Mouse (Mus musculus): Measurements from ENCODE around the gene Cdr2l. TPM values are rescaled to one million over a fixed set of nuclear protein-coding genes. Genes with fewer than 3 reads are reported as not detected.
A peak's percentile ranks its signal among the peaks of the same experiment; 100 is the strongest.
"Not testable (repeated sequence)": the region's sequence is repeated elsewhere in the genome, so short reads cannot be mapped to it uniquely, and the experiment has no call there.

The Cdr2l gene
- polyA plus RNA-seq, 1 experiment from 2014 or later = 24.1 TPM

DNA sequence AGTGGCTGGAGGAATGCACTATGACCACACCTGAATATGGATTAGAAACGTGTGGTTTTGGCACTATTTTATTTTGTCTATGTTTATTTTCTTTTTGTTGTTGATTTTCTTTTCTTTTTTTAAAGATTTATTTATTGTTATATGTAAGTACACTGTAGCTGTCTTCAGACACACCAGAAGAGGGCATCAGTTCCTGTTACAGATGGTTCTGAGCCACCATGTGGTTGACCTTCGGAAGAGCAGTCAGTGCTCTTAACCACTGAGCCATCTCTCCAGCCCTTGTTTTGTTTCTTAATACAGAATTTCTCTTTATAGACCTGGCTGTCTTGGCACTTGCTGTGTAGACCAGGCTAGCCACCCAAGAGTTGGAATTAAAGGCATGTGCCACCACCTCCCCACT, 9.0 kb upstream of the Cdr2l start:
- 54% methylated on average over 2 of the region's 2 CpGs for WGBS
- no peaks in the 10 kb centered on the region for H3K36me3 ChIP-seq
- H3K4me2 ChIP-seq = no peak overlapping the region
- no peak overlapping the region for H3K27ac ChIP-seq (replicated peaks)
- no peaks in the 10 kb centered on the region for H3K9me3 ChIP-seq
- no peak overlapping the region for H3K9ac ChIP-seq
- H3K4me1 ChIP-seq (replicated peaks) = peaks cover 17% of the 10 kb centered on the region
- no peak for ATAC-seq (ENCODE audit: low read depth)
- H3K27me3 ChIP-seq = peaks cover 60% of the 10 kb centered on the region
- no peak overlapping the region for H3K4me3 ChIP-seq

DNA sequence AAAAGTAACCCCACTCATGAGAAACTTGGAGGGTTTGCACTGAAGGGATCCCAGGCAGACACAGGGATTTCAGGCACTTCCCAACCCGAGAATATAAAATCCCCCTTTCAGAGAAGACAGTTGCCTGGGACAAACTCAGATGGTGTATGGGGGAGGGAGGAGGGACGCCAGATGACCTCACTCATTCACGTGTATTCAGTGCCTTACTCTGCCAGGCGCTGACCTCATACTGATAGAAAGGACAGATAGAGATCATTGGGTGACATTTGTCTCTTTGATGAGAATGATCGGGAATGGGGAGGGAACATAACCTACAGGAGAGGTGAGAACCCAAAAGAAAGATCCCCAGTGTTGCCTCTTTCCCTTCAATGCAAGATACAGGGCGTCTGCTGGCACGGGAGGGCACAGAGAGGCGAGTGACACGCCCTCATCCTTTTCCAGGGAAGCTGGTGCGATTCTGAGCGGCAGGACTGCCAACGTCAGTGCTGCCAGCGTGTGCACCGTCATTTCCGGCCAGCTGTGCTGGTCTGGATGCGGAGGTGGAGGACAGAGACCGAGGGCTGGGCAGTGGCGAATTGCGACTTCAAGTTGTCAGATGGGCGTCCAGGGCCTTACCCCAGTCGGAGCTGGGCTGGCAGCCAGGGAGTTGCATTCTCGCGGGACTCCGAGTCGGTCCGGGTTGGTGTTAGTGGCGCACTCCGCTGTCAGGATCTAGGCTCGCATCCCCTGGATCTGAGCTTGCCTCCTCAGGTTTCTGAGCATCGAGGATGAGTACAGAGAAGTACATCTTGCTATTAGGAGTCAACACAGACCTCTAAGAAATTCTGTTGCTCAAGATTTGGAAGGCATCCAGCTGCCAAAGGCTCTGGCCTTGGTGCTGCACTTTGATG, 7.7 kb upstream of the Cdr2l start:
- peak overlapping the region; percentile 75 for H3K9ac ChIP-seq
- H3K9me3 ChIP-seq = no peaks in the 10 kb centered on the region
- peak overlapping the region; percentile 46 for H3K4me3 ChIP-seq
- peak overlapping the region; percentile 70 for H3K4me2 ChIP-seq
- no peaks in the 10 kb centered on the region for H3K36me3 ChIP-seq
- peak; percentile 71 for ATAC-seq (ENCODE audit: low read depth)
- WGBS = 2% methylated on average over 30 of the region's 30 CpGs
- H3K27ac ChIP-seq (replicated peaks) = peak overlapping the region; percentile 57
- H3K4me1 ChIP-seq (replicated peaks) = peaks cover 16% of the 10 kb centered on the region
- H3K27me3 ChIP-seq = peaks cover 51% of the 10 kb centered on the region

DNA sequence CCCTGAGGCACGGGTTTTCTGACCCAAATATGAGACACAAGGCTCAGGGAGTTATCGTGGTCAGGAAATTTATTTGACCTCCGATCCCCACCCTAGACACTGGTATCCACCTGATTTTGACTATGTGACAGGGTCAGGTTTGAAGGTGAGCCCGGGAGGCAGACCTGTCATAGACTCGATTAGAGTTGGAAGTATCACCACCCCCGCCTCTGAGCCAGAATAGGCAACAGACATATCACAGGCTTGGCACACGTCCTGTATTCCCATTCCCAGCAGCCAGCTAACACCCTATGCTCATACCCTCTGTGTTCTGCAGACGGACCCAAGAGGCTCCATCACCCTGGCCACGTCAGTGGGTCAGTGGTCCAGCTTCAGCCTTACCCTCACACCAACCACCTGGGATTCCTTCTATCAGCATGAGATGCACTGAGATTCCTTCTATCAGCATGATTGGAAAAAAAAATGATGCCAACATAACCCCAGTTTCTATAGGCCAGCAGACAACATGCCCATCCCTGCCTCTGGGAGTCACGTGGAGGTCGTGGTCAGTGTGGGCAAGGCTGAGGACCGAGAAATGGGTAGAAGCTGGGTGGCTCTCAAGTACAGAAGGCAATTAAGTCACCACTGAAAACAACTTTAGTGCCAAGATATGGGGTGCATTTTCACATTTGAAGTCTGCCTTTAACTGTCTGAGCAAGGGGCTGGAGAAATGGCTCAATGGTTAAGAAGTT, 6.9 kb upstream of the Cdr2l start:
- Histone ChIP-seq H3K27me3 (peaks cover 45% of the 10 kb centered on the region), H3K4me2 (peak overlapping the region; percentile 70), H3K27ac (replicated peaks) (peak overlapping the region; percentile 57), H3K9me3 (no peaks in the 10 kb centered on the region), H3K36me3 (no peaks in the 10 kb centered on the region), H3K9ac (peak overlapping the region; percentile 75), H3K4me3 (peak overlapping the region; percentile 46), H3K4me1 (replicated peaks) (peaks cover 16% of the 10 kb centered on the region)
- 68% methylated on average over 12 of the region's 12 CpGs for WGBS
- peak; percentile 12; the same call in 1 of the 2 replicates for ATAC-seq (ENCODE audit: low read depth)

DNA sequence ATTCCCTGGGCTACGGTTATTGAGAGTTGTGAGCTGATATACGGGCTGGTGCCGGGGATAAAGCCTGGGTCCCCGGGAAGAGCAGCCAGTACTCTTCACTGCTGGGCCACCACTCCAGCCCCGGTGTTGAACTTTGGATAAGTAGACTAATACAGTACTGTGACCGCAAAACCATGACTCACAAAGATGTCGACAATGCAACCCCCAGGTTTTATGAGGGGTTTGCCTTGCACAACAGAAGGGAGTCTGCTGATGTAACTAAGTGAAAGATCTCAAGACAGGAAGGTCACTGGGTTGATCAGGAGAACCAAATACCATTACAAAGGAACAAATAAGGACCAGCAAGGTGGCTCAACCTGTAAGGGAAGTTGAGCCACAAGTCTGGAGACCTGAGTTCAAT, 5.0 kb upstream of the Cdr2l start:
- H3K9ac ChIP-seq = no peak overlapping the region
- no peak overlapping the region for H3K27ac ChIP-seq (replicated peaks)
- H3K9me3 ChIP-seq = no peaks in the 10 kb centered on the region
- peaks cover 19% of the 10 kb centered on the region for H3K4me1 ChIP-seq (replicated peaks)
- H3K4me3 ChIP-seq = no peak overlapping the region
- H3K27me3 ChIP-seq = peaks cover 34% of the 10 kb centered on the region
- H3K36me3 ChIP-seq = no peaks in the 10 kb centered on the region
- WGBS = 61% methylated on average over 7 of the region's 7 CpGs
- ATAC-seq (ENCODE audit: low read depth) = no peak
- H3K4me2 ChIP-seq = no peak overlapping the region

DNA sequence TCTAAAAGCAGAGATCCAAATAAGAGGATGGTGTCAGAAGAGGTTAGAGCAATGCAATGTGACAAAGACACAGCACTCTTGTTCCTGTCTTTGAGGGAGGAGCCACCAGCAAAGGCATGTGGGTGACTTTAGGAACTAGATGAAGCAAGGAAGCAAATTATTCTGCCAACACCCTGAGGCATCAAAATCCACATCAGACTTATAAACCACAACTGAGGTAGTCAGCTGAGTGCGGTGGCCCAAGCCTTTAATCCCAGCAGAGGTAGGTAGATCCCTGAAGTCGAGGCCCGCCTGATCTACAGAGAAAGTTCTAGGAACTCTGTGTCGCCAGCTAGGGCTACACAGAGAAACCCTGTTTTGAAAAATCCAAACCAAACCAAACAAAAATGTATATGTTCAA, 4.5 kb upstream of the Cdr2l start:
- no peak overlapping the region for H3K27ac ChIP-seq (replicated peaks)
- ATAC-seq (ENCODE audit: low read depth) = no peak

DNA sequence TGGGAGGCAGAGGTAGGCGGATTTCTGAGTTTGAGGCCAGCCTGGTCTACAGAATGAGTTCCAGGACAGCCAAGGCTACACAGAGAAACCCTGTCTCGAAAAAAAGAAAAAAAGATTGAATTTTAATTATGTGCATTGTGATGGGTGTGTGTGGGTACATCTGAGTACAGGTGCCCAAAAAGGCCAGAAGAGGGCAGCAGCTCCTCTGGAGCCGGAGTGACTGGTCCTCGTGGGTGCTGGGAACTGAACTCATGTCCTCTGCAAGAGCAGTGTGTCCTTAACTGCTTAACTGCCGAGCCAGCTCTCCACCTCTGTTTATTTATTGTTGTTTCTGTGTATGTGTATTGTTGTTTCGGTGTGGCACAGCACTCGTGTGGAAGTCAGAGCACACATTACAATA, 3.9 kb upstream of the Cdr2l start:
- no peak overlapping the region for H3K4me2 ChIP-seq
- no peak for ATAC-seq (ENCODE audit: low read depth)
- peaks cover 24% of the 10 kb centered on the region for H3K4me1 ChIP-seq (replicated peaks)
- no peaks in the 10 kb centered on the region for H3K9me3 ChIP-seq
- no peak overlapping the region for H3K4me3 ChIP-seq
- WGBS = 86% methylated on average over 7 of the region's 7 CpGs
- H3K27ac ChIP-seq (replicated peaks) = no peak overlapping the region
- no peak overlapping the region for H3K9ac ChIP-seq
- no peaks in the 10 kb centered on the region for H3K36me3 ChIP-seq
- peaks cover 26% of the 10 kb centered on the region for H3K27me3 ChIP-seq

More for the DNA sequence above, 4.5 kb upstream of the Cdr2l start:
- Histone ChIP-seq H3K9ac (no peak overlapping the region), H3K4me1 (replicated peaks) (peaks cover 19% of the 10 kb centered on the region), H3K4me3 (no peak overlapping the region), H3K27me3 (peaks cover 30% of the 10 kb centered on the region), H3K4me2 (no peak overlapping the region), H3K36me3 (no peaks in the 10 kb centered on the region), H3K9me3 (no peaks in the 10 kb centered on the region)
- WGBS = 87% methylated on average over 4 of the region's 4 CpGs

DNA sequence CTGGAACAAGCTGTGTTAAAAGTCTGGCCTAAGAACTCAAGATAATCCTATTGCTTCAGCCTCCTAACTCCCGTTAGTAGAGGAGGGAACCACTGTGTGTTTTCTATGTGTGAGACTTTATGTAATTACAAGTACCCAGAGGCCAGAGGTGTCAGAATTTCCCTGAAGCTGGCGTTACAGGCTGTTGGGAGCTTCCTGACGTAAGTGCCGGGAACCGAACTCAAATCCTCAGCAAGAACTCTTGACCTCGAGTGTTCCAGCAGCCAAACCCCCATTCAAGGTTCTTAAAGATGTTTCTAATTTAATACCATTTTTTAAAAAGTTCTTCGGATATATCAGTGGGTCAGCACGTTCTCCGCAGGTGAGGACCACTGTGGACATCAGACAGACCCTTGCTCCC, 440 bp upstream of the Cdr2l start:
- H3K4me1 ChIP-seq (replicated peaks) = peaks cover 43% of the 10 kb centered on the region
- no peaks in the 10 kb centered on the region for H3K9me3 ChIP-seq
- WGBS = 19% methylated on average over 9 of the region's 9 CpGs
- peak overlapping the region; percentile 86 for H3K4me3 ChIP-seq
- peak overlapping the region; percentile 97; the same call in 1 of the 2 replicates for H3K27ac ChIP-seq (replicated peaks)
- H3K27me3 ChIP-seq = no peaks in the 10 kb centered on the region; the same call in 1 of the 2 replicates
- no peaks in the 10 kb centered on the region for H3K36me3 ChIP-seq
- no peak for ATAC-seq (ENCODE audit: low read depth)
- H3K9ac ChIP-seq = no peak overlapping the region
- peak overlapping the region; percentile 93 for H3K4me2 ChIP-seq

DNA sequence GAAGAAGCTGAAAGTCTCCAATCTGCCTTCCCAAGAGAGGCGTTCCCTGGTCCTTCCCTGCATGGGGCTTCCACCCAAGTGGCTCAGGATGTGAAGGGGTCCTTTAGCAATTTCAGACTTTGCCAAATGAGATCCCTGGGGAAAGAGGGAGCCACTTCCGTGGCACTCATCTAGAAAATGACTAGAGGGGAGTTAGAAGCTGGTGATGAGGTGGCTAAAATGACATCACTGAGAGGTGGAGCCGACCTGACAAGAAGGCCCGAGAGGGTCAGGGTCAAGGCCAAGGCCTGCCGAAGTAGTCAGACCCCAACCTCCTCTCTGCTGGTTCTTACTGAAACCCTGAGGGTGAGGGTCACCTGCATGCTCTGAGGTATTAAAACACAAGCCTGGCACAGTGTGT, 1.2 kb downstream of the Cdr2l start:
- 9% methylated on average over 5 of the region's 5 CpGs for WGBS
- no peak for ATAC-seq (ENCODE audit: low read depth)
- H3K4me2 ChIP-seq = peak overlapping the region; percentile 93

DNA sequence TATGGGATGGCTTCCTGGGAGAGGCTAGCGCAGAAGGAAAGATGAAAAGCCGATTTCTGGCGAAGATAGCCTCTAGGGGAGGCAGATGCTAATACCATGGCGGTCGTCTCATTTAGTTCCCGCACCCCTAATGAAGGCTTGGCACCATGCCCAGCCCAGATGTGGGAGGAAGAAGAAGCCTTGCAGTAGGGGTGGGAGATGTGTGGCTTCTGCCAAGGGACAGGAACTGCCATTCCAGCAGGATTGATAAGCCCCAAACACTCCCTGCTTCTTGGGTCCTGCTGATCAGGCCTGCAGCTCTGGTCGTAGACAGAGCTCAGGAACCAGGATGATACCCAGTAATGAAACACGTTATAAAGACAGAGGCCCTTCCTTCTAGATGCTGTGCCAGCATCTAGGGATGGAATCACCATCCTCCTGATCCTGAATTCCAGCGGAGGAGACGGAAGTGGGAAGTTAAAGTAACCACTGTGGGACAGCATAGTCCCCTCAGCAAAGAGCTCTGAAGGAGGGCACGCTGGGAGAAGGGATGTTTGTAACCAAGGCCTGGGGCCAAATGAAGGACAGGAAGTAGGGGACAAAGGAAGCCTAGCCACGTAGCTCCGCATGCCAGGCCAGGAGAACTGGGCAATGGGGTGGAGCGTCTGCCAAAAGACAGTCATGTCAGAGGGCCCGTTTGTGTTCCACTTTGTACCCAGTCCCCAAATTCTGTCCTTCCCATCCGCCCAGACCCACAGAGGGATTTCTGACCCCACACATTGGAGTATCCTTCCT, 2.2 kb downstream of the Cdr2l start:
- peak overlapping the region; percentile 93 for H3K4me2 ChIP-seq
- peak; percentile 6; the same call in 1 of the 2 replicates for ATAC-seq (ENCODE audit: low read depth)
- peak overlapping the region; percentile 86 for H3K4me3 ChIP-seq
- WGBS = 35% methylated on average over 16 of the region's 16 CpGs
- no peaks in the 10 kb centered on the region for H3K27me3 ChIP-seq
- H3K27ac ChIP-seq (replicated peaks) = peak overlapping the region; percentile 97
- no peaks in the 10 kb centered on the region for H3K9me3 ChIP-seq
- peak overlapping the region; percentile 96 for H3K9ac ChIP-seq
- H3K36me3 ChIP-seq = no peaks in the 10 kb centered on the region
- H3K4me1 ChIP-seq (replicated peaks) = peaks cover 55% of the 10 kb centered on the region

More for the DNA sequence above, 1.2 kb downstream of the Cdr2l start:
- H3K27ac ChIP-seq (replicated peaks) = peak overlapping the region; percentile 97
- no peaks in the 10 kb centered on the region for H3K36me3 ChIP-seq
- no peaks in the 10 kb centered on the region for H3K9me3 ChIP-seq
- peaks cover 55% of the 10 kb centered on the region for H3K4me1 ChIP-seq (replicated peaks)
- H3K4me3 ChIP-seq = peak overlapping the region; percentile 86
- peak overlapping the region; percentile 96 for H3K9ac ChIP-seq
- no peaks in the 10 kb centered on the region for H3K27me3 ChIP-seq

DNA sequence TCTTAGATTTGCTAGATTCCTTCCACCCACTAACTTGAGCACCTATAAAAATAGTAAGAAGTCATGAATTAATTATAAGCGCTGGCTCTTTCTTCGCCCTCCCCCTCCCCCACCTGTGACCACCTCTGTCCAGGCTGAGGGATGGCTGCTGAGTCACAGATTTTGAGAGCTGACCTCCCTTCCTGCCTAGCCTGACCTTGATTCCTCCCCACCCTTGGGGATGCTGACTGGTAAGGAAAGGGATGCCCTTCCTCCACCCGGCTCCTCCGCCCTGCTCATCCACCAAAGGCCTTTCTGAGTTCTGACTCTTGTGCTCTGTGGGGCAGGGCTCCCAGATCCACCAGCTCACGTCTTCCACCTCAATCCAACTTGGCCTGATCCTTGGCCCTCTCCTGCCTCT, 2.9 kb downstream of the Cdr2l start:
- peak overlapping the region; percentile 97 for H3K27ac ChIP-seq (replicated peaks)
- ATAC-seq (ENCODE audit: low read depth) = no peak
- no peaks in the 10 kb centered on the region for H3K9me3 ChIP-seq
- peaks cover 55% of the 10 kb centered on the region for H3K4me1 ChIP-seq (replicated peaks)
- no peaks in the 10 kb centered on the region for H3K27me3 ChIP-seq
- no peaks in the 10 kb centered on the region for H3K36me3 ChIP-seq
- H3K4me3 ChIP-seq = peak overlapping the region; percentile 86; the same call in 1 of the 2 replicates
- peak overlapping the region; percentile 93 for H3K4me2 ChIP-seq
- WGBS = 84% methylated on average over 5 of the region's 5 CpGs
- H3K9ac ChIP-seq = peak overlapping the region; percentile 96

DNA sequence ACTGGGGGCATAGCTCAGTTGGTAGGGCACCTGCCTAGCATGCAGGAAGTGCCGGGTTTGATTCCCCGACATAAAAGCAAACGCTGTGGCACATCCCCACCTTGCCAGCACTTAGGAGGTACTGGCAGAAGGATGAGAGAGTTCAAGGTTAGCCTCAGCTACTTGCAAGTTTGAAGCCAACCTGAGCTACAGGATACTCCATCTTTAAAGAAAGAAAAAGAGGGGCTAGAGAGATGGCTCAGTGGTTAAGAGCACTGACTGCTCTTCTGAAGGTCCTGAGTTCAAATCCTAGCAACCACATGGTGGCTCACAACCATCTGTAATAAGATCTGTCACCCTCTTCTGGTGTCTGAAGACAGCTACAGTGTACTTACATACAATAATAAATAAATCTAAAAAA, 5.1 kb downstream of the Cdr2l start:
- H3K9ac ChIP-seq; H3K27me3 ChIP-seq; H3K9me3 ChIP-seq; H3K27ac ChIP-seq (replicated peaks); H3K4me3 ChIP-seq; ATAC-seq (ENCODE audit: low read depth); H3K4me2 ChIP-seq: not testable (repeated sequence)
- H3K4me1 ChIP-seq (replicated peaks) = peaks cover 51% of the 10 kb centered on the region
- 82% methylated on average over 3 of the region's 3 CpGs for WGBS
- peaks cover 20% of the 10 kb centered on the region for H3K36me3 ChIP-seq
